Mouse (Mus musculus) E14TG2a.4 (cell line): ENCODE data around the gene Mblac2.

Experiments used
- CTCF ChIP-seq: conservative IDR thresholded peaks from 2 replicates; pipeline ENCODE4 v1.5.1; 2014; ENCODE audit warnings: low read length
- NANOG ChIP-seq: IDR thresholded peaks from 2 replicates; pipeline ENCODE4 v1.6.1; 2014; ENCODE audit warnings: borderline replicate concordance, low read length, mixed read lengths

DNA sequence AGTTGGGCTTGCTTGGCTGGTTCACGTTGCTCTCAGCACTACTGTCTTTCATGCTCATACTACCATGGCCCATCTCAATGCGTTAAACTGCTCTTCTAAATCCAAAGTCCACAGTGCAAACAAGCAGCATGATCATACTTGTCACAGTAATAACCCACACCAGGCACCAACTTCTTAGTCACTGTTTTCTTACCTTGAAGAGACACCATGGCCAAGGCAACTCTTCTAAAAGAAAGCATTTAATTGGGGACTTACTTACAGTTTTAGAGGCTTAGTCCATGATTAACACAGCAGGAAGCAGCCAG is 32.9 kb downstream of the Mblac2 start:
- TF ChIP-seq CTCF: no peak
- no peak for TF ChIP-seq NANOG
